Mouse (Mus musculus) liver, postnatal 0 days (tissue): ENCODE measurements around the gene Itga8.

ENCODE experiments used
- CTCF ChIP-seq: sonication (generic); IDR thresholded peaks from 2 replicates; pipeline ENCODE4 v1.5.1; 2016; ENCODE audit warnings: antibody characterized with exemption, low read depth
- EP300 ChIP-seq: IDR thresholded peaks from 2 replicates; pipeline ENCODE4 v1.6.1; 2016; ENCODE audit warnings: antibody characterized with exemption, low read depth, mild to moderate bottlenecking

DNA sequence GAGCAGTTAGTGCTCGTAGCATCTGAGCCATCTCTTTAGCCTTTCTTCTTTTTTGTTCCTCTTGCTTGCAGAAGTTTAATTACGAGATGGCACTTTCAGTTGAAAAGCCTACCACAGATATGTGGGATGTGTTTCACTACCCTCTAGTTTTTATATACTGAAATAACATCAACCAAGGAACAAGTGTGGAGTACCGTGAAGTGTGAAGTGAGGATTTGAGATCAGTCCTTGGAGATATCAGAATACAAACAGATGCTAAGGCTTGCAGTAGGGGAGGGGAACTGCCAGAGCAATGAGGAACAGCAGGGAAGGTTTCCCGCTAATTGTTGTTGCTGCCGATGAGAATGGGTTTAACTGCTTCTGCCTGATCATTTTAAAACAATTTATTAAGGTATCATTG is 114.1 kb downstream of the Itga8 start:
- no peak for TF ChIP-seq CTCF
- TF ChIP-seq EP300 = no peak
